Mouse (Mus musculus) myocyte (in vitro differentiated cells): ENCODE measurements around the gene Gfra1. TPM values are rescaled to one million over a fixed set of nuclear protein-coding genes. Genes with fewer than 3 reads are reported as not detected.

ENCODE experiments used
- H3K27me3 ChIP-seq: one replicate; pipeline ENCODE4 v1.6.1; 2011; ENCODE audit not compliant: control insufficient read depth, insufficient read depth, insufficient read length
- H3K36me3 ChIP-seq: one replicate; pipeline ENCODE4 v1.6.1; 2011; ENCODE audit not compliant: control insufficient read depth, insufficient read depth
- H3K4me2 ChIP-seq: one replicate; pipeline ENCODE4 v1.6.1; 2011; ENCODE audit warnings: low read depth, control low read depth
- H3K4me3 ChIP-seq: one replicate; pipeline ENCODE4 v1.5.1; 2011; ENCODE audit warnings: mild to moderate bottlenecking, control low read depth, moderate library complexity
- H3K79me2 ChIP-seq: one replicate; pipeline ENCODE4 v1.6.1; 2011; ENCODE audit not compliant: control insufficient read depth, insufficient read depth
- H3ac ChIP-seq: one replicate; pipeline ENCODE4 v1.6.1; 2011; ENCODE audit not compliant: control insufficient read depth, insufficient read length
- CEBPB ChIP-seq: IDR thresholded peaks from 2 replicates; pipeline ENCODE4 v1.6.1; 2011; ENCODE audit warnings: mild to moderate bottlenecking, moderate library complexity; ENCODE audit not compliant: poor library complexity, insufficient read depth, severe bottlenecking
- E2F4 ChIP-seq: IDR thresholded peaks from one replicate; pipeline ENCODE4 v1.6.1; 2011; ENCODE audit warnings: mild to moderate bottlenecking, control low read depth, moderate library complexity; ENCODE audit not compliant: insufficient read depth
- MAX ChIP-seq: IDR thresholded peaks from one replicate; pipeline ENCODE4 v1.6.1; 2011; ENCODE audit warnings: low read depth, mild to moderate bottlenecking, control low read depth
- MYOD1 ChIP-seq, 3 experiments: IDR thresholded peaks; one replicate each; pipeline ENCODE4 v1.6.1; 2011; ENCODE audit warnings: control low read depth in 2 of 3, low read depth in 2 of 3, mild to moderate bottlenecking in 2 of 3, moderate library complexity in 1 of 3; ENCODE audit not compliant: insufficient read length in 2 of 3, control insufficient read depth in 1 of 3
- MYOG ChIP-seq, 3 experiments: IDR thresholded peaks; one replicate each; pipeline ENCODE4 v1.6.1; 2011; ENCODE audit warnings: control low read depth in 2 of 3, low read depth in 2 of 3, mild to moderate bottlenecking in 2 of 3; ENCODE audit not compliant: insufficient read length in 2 of 3, control insufficient read depth in 1 of 3, insufficient read depth in 1 of 3
- POLR2A ChIP-seq: IDR thresholded peaks from one replicate; pipeline ENCODE4 v1.6.1; 2011; ENCODE audit warnings: low read depth, mild to moderate bottlenecking, control low read depth, moderate library complexity; ENCODE audit not compliant: insufficient read length
- POLR2AphosphoS2 ChIP-seq: IDR thresholded peaks from one replicate; pipeline ENCODE4 v1.6.1; 2011; ENCODE audit warnings: low read depth, control low read depth; ENCODE audit not compliant: insufficient read length
- REST ChIP-seq: IDR thresholded peaks from one replicate; pipeline ENCODE4 v1.6.1; 2011; ENCODE audit warnings: mild to moderate bottlenecking, control low read depth, moderate library complexity; ENCODE audit not compliant: insufficient read depth, insufficient read length
- SRF ChIP-seq: IDR thresholded peaks from one replicate; pipeline ENCODE4 v1.6.1; 2011; ENCODE audit warnings: low read depth; ENCODE audit not compliant: control insufficient read depth, insufficient read length
- TCF12 ChIP-seq: IDR thresholded peaks from one replicate; pipeline ENCODE4 v1.6.1; 2011; ENCODE audit warnings: mild to moderate bottlenecking, control low read depth; ENCODE audit not compliant: poor library complexity, insufficient read depth, severe bottlenecking
- TCF3 ChIP-seq: IDR thresholded peaks from one replicate; pipeline ENCODE4 v1.6.1; 2011; ENCODE audit warnings: low read depth, control low read depth; ENCODE audit not compliant: insufficient read length
- USF1 ChIP-seq: IDR thresholded peaks from one replicate; pipeline ENCODE4 v1.6.1; 2011; ENCODE audit warnings: low read depth, mild to moderate bottlenecking, control low read depth, moderate library complexity
- polyA plus RNA-seq: library from polyadenylated mRNA; unstranded; fragments of >200 nt; fragmentation: generic; extraction: Trizol; gene quantifications from one replicate; pipeline ENCODE4 v1.2.1, GENCODE M21; 2012; ENCODE audit warnings: missing spikeins

Gfra1 gene
- polyA plus RNA-seq, 1 experiment = 4.6 TPM

GRCm38 (mm10) chr19:58271815-58272214, 183.9 kb downstream of the Gfra1 start:
- Histone ChIP-seq H3ac (no peak overlapping the region), H3K4me3 (no peak overlapping the region), H3K4me2 (no peak overlapping the region), H3K79me2 (no peaks in the 10 kb centered on the region), H3K36me3 (no peaks in the 10 kb centered on the region), H3K27me3 (no peaks in the 10 kb centered on the region)
- no peak for TF ChIP-seq MAX
- TF ChIP-seq CEBPB = no peak
- TF ChIP-seq TCF12 = no peak
- no peak for TF ChIP-seq POLR2A
- TF ChIP-seq MYOG (IDR thresholded peaks at IDR 0.05; ENCODE audit: control insufficient read depth in 1 of 3, insufficient read depth in 1 of 3, insufficient read length in 2 of 3, low read depth in 2 of 3) = no peak
- no peak for TF ChIP-seq POLR2AphosphoS2
- TF ChIP-seq SRF = no peak
- TF ChIP-seq USF1 = no peak

GRCm38 (mm10) chr19:58270778-58271177, 184.9 kb downstream of the Gfra1 start:
- H3K36me3 ChIP-seq = no peaks in the 10 kb centered on the region
- H3ac ChIP-seq = no peak overlapping the region
- TF ChIP-seq MAX (no peak), E2F4 (no peak), SRF (no peak), MYOD1 (IDR thresholded peaks at IDR 0.05; ENCODE audit: control insufficient read depth in 1 of 3, insufficient read length in 2 of 3, low read depth in 2 of 3) (no peak), TCF12 (no peak), POLR2A (no peak), POLR2AphosphoS2 (no peak), REST (no peak), MYOG (IDR thresholded peaks at IDR 0.05; ENCODE audit: control insufficient read depth in 1 of 3, insufficient read depth in 1 of 3, insufficient read length in 2 of 3, low read depth in 2 of 3) (no peak), TCF3 (no peak)
- no peaks in the 10 kb centered on the region for H3K79me2 ChIP-seq
- no peaks in the 10 kb centered on the region for H3K27me3 ChIP-seq
- H3K4me2 ChIP-seq = no peak overlapping the region
- H3K4me3 ChIP-seq = no peak overlapping the region

- no peaks in the 10 kb centered on the region for H3K36me3 ChIP-seq
- no peak overlapping the region for H3K4me3 ChIP-seq
- no peaks in the 10 kb centered on the region for H3K79me2 ChIP-seq
- TF ChIP-seq MAX (no peak), POLR2A (no peak)
- H3K27me3 ChIP-seq = no peaks in the 10 kb centered on the region
- H3K4me2 ChIP-seq = no peak overlapping the region
- H3ac ChIP-seq = no peak overlapping the region
Observed at GRCm38 (mm10) chr19:58268476-58268875, 187.2 kb downstream of the Gfra1 start.

- Histone ChIP-seq H3K36me3 (no peaks in the 10 kb centered on the region), H3K79me2 (no peaks in the 10 kb centered on the region), H3K4me2 (no peak overlapping the region), H3K4me3 (no peak overlapping the region), H3K27me3 (no peaks in the 10 kb centered on the region), H3ac (no peak overlapping the region)
- no peak for TF ChIP-seq REST
- no peak for TF ChIP-seq CEBPB
- no peak for TF ChIP-seq TCF12
- TF ChIP-seq MAX = no peak
- TF ChIP-seq TCF3 = no peak
- no peak for TF ChIP-seq E2F4
- no peak for TF ChIP-seq SRF
- TF ChIP-seq MYOG (IDR thresholded peaks at IDR 0.05; ENCODE audit: control insufficient read depth in 1 of 3, insufficient read depth in 1 of 3, insufficient read length in 2 of 3, low read depth in 2 of 3) = no peak
- no peak for TF ChIP-seq POLR2AphosphoS2
- TF ChIP-seq USF1 = no peak
- TF ChIP-seq MYOD1 (IDR thresholded peaks at IDR 0.05; ENCODE audit: control insufficient read depth in 1 of 3, insufficient read length in 2 of 3, low read depth in 2 of 3) = no peak
- no peak for TF ChIP-seq POLR2A
Observed at GRCm38 (mm10) chr19:58266600-58266999, 189.1 kb downstream of the Gfra1 start.

- H3K79me2 ChIP-seq = no peaks in the 10 kb centered on the region
- no peaks in the 10 kb centered on the region for H3K36me3 ChIP-seq
- no peak for TF ChIP-seq POLR2AphosphoS2
- no peak for TF ChIP-seq REST
- TF ChIP-seq TCF3 = no peak
- no peak for TF ChIP-seq MYOD1 (IDR thresholded peaks at IDR 0.05; ENCODE audit: control insufficient read depth in 1 of 3, insufficient read length in 2 of 3, low read depth in 2 of 3)
- TF ChIP-seq MYOG (IDR thresholded peaks at IDR 0.05; ENCODE audit: control insufficient read depth in 1 of 3, insufficient read depth in 1 of 3, insufficient read length in 2 of 3, low read depth in 2 of 3) = no peak
- no peak for TF ChIP-seq SRF
- no peak for TF ChIP-seq MAX
- no peak for TF ChIP-seq E2F4
- TF ChIP-seq POLR2A = no peak
- no peak for TF ChIP-seq TCF12
- no peak for TF ChIP-seq CEBPB
- TF ChIP-seq USF1 = no peak
- no peak overlapping the region for H3K4me2 ChIP-seq
- no peaks in the 10 kb centered on the region for H3K27me3 ChIP-seq
- H3ac ChIP-seq = no peak overlapping the region
- no peak overlapping the region for H3K4me3 ChIP-seq
Observed at GRCm38 (mm10) chr19:58260934-58261333, 194.8 kb downstream of the Gfra1 start.
